Mouse (Mus musculus): Measurements from ENCODE around the gene Axl.

GRCm38 (mm10) chr7:25710519-25711130 lies 77.9 kb downstream of the Axl start:
- TF ChIP-seq CTCF (IDR thresholded peaks at IDR 0.05; ENCODE audit: insufficient read depth, low read depth, low read length) (no peak), POLR2A (IDR thresholded peaks at IDR 0.05; ENCODE audit: insufficient read depth, low read depth, low read length) (no peak)

Measured in olfactory bulb, adult 2 months (tissue).